Mouse (Mus musculus): Measurements from ENCODE around the gene Lurap1.
A peak's percentile ranks its signal among the peaks of the same experiment; 100 is the strongest.

GRCm38 (mm10) chr4:116122762-116123161 is 28.4 kb downstream of the Lurap1 start:
- no peak for TF ChIP-seq ZC3H11A (IDR thresholded peaks at IDR 0.05; ENCODE audit: borderline replicate concordance, low read depth, low read length)
- TF ChIP-seq ZNF384 (IDR thresholded peaks at IDR 0.05; ENCODE audit: low read depth, low read length), result peak; percentile 58
- TF ChIP-seq HCFC1 (IDR thresholded peaks at IDR 0.05; ENCODE audit: borderline replicate concordance, insufficient read depth, low read length), result no peak
